Mouse (Mus musculus): ENCODE measurements around the gene Cryab.
A peak's percentile ranks its signal among the peaks of the same experiment; 100 is the strongest.

The Cryab gene

GRCm38 (mm10) chr9:50745806-50746205, 5.3 kb upstream of the Cryab start:
- peak; percentile 55 for DNase-seq

GRCm38 (mm10) chr9:50746214-50746677, 4.9 kb upstream of the Cryab start, which contains the start of gene 2310030G06Rik:
Gene 2310030G06Rik, minus strand, starts transcription at chr9:50746536.
- peak; percentile 91 for DNase-seq

- DNase-seq: no peak
Observed at GRCm38 (mm10) chr9:50750706-50751105, 419 bp upstream of the Cryab start.

GRCm38 (mm10) chr9:50752054-50752602, 1.0 kb downstream of the Cryab start, which contains the start of gene Hspb2:
Gene Hspb2, minus strand, starts transcription at chr9:50752354.
- no peak for DNase-seq

GRCm38 (mm10) chr9:50752784-50753615, 1.9 kb downstream of the Cryab start:
- peak; percentile 84 for DNase-seq

GRCm38 (mm10) chr9:50753947-50754346, 2.8 kb downstream of the Cryab start:
- no peak for DNase-seq

- no peak for DNase-seq
Observed at GRCm38 (mm10) chr9:50756711-50757110, 5.6 kb downstream of the Cryab start.

GRCm38 (mm10) chr9:50761520-50762243, 10.6 kb downstream of the Cryab start:
- no peak for DNase-seq

- no peak for DNase-seq
Observed at GRCm38 (mm10) chr9:50763331-50763730, 12.2 kb downstream of the Cryab start.

- no peak for DNase-seq
Observed at GRCm38 (mm10) chr9:50767531-50768106, 16.5 kb downstream of the Cryab start.

- DNase-seq: peak; percentile 99
Observed at GRCm38 (mm10) chr9:50768107-50769002, 17.2 kb downstream of the Cryab start, which contains the start of gene Fdxacb1. Gene Fdxacb1, plus strand, starts transcription at chr9:50768236.

- no peak for DNase-seq
Observed at GRCm38 (mm10) chr9:50770011-50770410, 18.9 kb downstream of the Cryab start.

- no peak for DNase-seq
Observed at GRCm38 (mm10) chr9:50774026-50774462, 22.9 kb downstream of the Cryab start.

- peak; percentile 85 for DNase-seq
Observed at GRCm38 (mm10) chr9:50774991-50775612, 24.0 kb downstream of the Cryab start, which contains the start of the genes Alg9 and 1110032A03Rik. Gene Alg9, plus strand, starts transcription at chr9:50775019. Gene 1110032A03Rik, minus strand, starts transcription at chr9:50775520.

- no peak for DNase-seq
Observed at GRCm38 (mm10) chr9:50775662-50776126, 24.6 kb downstream of the Cryab start.

- no peak for DNase-seq
Observed at GRCm38 (mm10) chr9:50776162-50776760, 25.1 kb downstream of the Cryab start.

GRCm38 (mm10) chr9:50782155-50782554, 31.0 kb downstream of the Cryab start:
- DNase-seq: peak; percentile 40

GRCm38 (mm10) chr9:50795266-50795665, 44.1 kb downstream of the Cryab start:
- DNase-seq: no peak

GRCm38 (mm10) chr9:50796776-50797175, 45.7 kb downstream of the Cryab start:
- peak; percentile 60 for DNase-seq

GRCm38 (mm10) chr9:50797641-50798040, 46.5 kb downstream of the Cryab start:
- no peak for DNase-seq

GRCm38 (mm10) chr9:50798368-50798767, 47.2 kb downstream of the Cryab start:
- no peak for DNase-seq

Data from kidney, adult 9 months (tissue).